Mouse (Mus musculus) c-Kit-positive CD71-negative TER-119-negative erythroid progenitor cells, embryonic 14.5 days (primary cell): ENCODE data around the gene Gm10491.

ENCODE experiments used
- DNase-seq: peaks from one replicate; pipeline ENCODE4 v3.0.0-alpha.2; 2013; ENCODE audit warnings: low read depth

Gm10491 gene

DNA sequence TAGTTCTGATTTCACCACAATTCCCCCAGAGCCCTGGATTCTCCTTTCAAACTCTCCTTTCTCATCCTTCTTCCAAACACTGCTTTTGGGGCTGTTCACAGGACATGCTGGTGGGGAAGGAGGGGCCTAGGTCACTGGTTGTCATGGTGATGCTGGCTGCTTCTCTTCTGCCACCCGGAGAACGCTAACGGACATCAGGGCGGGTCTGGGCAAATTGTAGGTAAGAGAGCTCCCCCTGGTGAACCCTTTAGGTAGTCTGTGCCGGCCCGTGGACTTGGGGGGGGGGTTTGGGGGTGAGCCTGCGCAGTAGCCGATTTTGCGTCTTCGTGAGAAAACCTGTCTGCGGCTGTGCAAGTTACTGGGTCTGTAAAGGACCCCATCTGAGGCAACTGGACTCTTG, 27.8 kb downstream of the Gm10491 start:
- peak; percentile 63 for DNase-seq

DNA sequence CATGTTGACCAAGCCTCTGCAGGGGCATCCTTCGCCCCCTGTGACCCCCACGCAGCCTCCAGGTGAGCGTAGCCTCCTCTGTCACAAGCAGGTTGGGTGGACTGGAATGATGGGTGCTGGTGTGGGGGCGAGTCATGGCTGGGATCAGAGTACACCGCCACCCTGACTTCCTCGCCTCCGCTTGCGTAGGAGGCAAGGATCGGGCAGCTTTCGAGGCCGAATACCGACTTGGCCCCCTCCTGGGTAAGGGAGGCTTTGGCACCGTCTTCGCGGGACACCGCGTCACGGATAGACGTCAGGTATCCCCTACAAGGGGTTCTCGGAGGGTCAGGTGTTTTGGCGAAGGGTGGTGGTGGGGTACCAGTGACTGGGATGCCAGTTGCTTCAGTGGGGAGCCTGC, 29.1 kb downstream of the Gm10491 start:
- no peak for DNase-seq

DNA sequence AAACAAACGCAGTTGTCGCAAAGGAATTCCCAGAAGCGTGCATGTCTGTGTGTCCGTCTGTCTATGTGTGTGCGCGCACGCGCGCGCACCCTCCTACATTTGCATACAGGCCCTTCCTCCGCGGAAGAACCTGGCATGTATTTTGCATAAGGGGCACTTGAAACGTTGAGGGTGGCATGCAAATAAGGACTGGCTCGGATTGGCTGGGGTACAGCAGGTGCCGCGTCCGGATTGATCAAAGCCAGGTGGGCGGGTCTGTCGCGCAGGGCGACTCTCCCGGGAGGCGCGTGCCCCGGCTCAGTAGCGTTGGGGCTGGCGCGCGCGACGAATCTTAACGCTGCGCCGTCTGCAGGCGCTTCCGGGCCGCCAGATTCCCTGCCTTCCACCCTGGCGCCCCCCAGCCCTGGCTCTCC, 29.6 kb downstream of the Gm10491 start, which contains the start of gene Pim2:
Gene Pim2, plus strand, starts transcription at position 256 of the 413 bp plus-strand sequence.
- peak; percentile 59 for DNase-seq

DNA sequence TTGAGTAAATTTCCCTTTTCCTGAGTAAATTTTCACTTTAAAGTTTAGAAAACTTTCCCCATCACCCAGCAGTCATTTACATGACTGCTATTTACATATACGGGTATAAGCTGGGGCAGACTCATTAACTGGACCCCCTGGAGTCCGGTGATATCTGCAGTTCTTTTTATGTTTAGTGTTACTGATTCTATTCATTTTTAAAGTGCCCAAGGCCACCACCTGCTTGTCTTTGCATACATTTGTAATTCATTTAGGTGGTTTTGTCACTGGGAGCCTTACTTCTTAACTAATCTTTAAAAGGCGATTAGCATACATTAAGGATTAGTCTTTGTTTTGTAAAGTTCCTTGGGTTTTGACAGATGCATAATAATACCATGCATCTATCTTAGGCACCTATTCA, 37.8 kb downstream of the Gm10491 start:
- DNase-seq, result no peak

DNA sequence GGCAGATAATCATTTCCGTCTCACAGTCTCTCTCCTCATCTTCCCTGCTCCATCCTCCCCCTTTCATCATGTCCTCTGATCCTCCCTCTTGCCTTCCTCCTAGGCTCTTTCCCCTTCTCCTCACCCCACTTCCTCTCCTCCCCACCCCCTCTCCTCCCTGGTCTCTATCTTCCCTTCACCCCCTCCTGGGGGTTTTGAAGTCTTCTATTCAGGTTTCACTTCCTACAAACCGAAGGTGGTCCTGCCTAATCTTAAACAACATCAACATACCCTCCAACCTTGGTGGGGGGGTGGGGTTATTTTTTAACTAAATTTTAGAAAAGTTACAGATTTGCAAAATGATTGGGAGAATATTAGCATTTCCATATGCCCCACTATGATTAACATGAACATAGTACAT, 39.1 kb downstream of the Gm10491 start:
- no peak for DNase-seq

DNA sequence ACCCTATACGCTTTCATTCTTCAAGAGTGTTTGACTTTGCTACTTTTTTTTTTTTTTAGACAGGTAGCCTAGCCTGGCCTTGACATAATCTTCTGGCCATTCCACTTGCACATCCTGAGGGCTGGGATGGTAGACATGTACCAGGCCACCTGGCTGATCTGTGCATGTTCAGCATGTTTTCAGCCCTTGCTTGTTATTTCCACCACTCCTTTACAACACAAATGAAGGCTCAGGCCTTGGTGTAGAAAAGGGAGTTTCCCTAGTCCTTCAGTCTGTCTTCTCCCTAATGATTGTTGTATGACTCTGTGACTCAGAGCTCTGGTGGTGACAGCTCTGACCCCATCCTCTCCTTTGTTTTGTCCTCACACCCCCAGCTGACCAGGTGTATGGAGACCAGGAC, 40.5 kb downstream of the Gm10491 start:
- no peak for DNase-seq

DNA sequence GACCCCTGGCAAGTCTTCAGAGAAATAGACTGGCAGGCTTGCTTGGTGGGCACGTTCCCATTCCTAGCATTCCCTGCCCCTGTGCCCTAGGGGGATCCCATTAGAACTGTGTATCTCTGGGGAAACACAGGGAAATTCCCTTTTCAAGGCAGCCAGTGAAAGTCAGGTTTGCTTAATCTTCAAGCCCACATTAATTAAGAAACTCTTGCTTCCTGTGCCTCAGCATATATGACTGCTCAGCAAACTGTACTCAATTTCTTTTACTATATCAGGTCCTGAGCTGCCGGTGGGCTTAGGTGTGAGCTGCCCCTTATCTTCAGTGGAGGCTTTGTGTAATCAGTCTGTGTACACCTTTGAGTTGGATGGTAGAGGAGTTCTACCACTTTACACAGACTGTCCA, 41.8 kb downstream of the Gm10491 start:
- DNase-seq, result no peak

DNA sequence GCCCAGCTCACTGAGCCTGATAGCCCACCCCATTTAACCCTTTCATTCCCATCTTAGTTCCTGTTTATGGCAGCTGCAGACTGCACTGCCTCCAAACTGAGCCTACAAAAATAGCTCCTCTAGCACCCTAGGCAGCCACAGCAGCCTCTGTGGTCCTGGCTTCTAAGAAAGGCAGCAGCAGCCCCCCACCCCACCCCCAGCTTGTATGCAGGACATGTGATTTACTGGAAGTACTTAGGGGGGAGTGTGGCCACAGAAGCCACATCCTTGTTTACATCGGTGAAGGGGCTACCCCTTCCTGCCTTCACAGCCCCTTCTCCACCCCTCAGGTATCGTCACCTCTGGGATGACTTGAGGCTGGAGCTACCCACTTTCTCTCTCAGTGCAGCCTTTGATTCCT, 42.3 kb downstream of the Gm10491 start:
- DNase-seq, result no peak

DNA sequence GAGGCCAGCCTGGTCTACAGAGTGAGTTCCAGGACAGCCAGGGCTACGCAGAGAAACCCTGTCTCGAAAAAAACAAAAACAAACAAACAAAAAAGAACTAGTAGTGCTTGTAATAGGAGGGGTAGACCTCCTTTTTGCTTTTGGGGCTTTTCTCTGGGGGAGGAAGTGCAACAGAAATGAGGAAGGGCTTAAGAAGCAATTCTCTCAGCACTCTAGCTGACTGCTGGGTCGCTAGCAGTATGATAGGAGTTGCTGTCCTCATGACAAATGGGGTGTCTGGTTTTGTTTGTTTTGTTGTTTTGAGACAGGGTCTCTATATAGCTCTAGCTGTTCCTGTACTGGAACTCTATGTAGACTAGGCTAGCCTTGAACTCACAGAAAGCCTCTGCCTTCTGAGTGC, 43.1 kb downstream of the Gm10491 start:
- DNase-seq, result no peak

DNA sequence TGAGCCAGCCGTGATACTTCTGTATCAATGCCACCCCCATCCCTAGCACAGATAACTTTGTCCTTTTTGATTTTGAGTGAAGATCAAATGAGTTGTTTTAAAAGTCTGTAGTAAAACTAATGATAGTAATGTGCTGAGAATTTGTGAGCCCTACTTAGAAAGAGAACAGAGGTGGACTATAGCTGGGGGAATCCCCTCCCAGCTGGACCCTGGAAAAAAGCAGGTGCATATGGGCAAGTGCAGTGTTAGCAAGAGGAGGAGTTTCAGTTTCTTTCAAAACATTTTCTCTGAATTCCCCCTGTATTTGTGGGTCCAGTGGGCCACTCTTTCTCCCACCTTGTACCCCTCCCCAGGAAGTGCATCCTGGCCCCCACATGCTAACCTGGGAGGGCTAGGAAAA, 44.5 kb downstream of the Gm10491 start:
- no peak for DNase-seq

DNA sequence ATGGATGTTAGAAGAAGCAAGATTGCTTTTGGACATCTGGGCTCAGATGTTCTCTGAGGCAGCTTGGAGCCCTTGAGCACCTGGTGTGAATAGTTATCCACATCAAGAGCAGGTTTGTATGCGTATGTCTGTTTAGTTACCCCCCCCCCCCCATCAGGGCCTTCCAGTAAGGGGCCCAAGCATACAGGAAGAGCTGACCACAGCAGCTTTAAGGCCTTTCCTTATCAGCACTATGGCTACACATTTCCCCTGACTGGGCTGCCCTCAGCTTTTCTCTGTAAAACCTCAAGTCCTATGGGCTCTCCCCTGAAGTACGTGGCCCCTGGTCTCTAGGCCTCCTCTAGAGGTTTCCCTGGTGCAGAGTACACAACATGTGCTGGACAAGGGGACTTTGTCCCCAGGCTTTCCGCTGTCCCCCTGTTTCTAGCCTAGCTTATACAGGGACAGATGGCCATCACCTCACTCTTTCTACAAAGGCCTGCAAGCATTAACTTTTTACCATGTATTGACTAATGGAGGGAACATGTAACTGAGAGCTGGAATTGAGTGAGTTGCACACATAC, 48.4 kb downstream of the Gm10491 start:
- DNase-seq, result no peak
